Mouse (Mus musculus) ZHBTc4 (cell line): ENCODE results near the gene Mief1.

Source experiments
- DNase-seq: peaks from one replicate; pipeline ENCODE4 v3.0.0-alpha.2; 2011; ENCODE audit warnings: low read depth, low spot score

The Mief1 gene

GRCm38 (mm10) chr15:80233733-80234509 lies at the start of gene Mief1:
Mief1 (plus strand) TSS chr15:80234018.
- DNase-seq: peak; percentile 100

DNA sequence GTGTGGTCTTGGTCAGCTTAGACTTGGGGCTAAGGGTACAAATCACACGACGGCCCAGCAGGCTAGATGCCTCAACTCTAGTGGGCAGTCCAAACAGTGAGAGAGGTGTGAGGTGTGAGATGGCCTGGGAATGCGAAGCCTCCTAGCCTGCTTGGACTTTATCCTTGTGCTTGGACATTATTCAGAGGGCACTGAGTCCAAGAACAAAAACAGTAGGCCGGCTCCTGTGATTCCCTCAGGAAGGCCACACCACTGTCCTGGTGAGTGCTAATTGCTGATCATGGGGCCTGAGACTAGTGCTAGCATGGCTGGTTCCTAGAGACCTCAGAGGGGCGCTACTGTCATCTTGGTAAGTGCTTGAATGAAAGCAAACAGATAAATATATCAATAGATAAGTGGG lies 44.9 kb upstream of the Mief1 start:
- no peak for DNase-seq

- no peak for DNase-seq
These were observed 43.7 kb upstream of the Mief1 start for GRCm38 (mm10) chr15:80190075-80190474.

GRCm38 (mm10) chr15:80191585-80192245 lies 42.1 kb upstream of the Mief1 start:
- peak; percentile 87 for DNase-seq

GRCm38 (mm10) chr15:80192246-80192585 lies 41.6 kb upstream of the Mief1 start:
- no peak for DNase-seq

GRCm38 (mm10) chr15:80192847-80193246 lies 41.0 kb upstream of the Mief1 start:
- no peak for DNase-seq

DNA sequence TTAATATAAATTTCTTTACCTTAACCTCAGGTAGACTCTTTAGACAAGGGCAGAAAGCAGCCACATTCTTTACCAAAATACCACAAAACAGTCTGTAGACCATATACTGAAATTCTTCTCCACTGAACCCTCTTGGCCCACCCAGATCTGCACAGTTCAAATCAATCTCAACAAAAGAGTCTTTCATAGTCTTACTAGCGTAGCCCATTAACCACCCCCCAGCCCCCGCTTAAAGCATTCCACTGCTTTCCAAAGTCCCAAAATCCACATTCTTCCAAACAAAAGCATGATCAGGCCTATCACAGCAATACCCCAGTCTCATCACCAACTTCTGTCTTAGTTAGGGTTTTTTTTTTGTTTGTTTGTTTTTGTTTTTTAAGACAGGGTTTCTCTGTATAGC lies 34.3 kb upstream of the Mief1 start:
- peak; percentile 52 for DNase-seq

- DNase-seq: no peak
These were observed 31.6 kb upstream of the Mief1 start for GRCm38 (mm10) chr15:80202111-80202775.

- peak; percentile 72 for DNase-seq
These were observed 30.4 kb upstream of the Mief1 start for GRCm38 (mm10) chr15:80203406-80203805.

DNA sequence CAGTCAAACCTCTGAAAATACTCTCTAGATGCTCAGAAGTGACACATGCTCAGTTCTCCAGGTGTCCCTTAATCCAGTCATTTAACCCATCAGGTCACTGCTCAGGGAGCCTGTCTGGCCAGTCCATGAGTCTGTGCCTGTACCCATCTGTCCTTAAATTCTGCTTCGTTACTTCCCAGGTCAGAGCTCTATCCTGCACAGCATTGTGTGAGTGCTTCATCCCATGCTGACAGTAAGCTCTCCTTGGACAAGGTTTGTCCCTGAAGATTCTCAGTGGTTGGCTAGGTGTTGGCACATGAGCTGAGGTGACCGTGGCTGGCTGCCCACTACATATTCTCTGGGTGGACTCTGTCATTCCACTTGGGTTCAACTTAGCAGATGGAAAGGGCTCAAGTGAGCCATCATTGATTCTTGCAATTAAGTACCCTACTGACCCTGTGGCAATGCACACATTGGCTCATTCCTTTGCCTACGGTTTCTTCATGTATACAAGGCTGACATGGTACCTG lies 27.7 kb upstream of the Mief1 start:
- DNase-seq: no peak

DNA sequence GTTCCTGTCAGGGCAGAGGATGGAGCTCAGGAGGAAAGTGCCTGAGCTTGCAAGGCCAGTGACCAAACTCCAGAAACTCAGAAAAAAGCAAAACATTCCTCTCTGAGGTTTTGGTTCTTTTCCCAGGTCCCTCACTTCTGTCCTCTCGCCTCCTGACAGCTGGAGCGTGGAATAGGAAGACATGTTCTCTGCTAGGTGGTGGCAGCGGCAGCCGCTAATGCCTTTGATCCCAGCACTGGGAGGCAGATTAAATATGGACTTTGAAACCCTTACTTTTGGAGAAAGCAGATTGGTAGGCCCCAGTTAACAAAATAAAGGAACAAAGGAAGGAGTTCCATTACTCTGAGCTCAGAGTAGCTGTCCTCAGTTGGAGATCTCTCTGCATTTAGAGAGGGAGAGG lies 25.4 kb upstream of the Mief1 start:
- peak; percentile 35 for DNase-seq

DNA sequence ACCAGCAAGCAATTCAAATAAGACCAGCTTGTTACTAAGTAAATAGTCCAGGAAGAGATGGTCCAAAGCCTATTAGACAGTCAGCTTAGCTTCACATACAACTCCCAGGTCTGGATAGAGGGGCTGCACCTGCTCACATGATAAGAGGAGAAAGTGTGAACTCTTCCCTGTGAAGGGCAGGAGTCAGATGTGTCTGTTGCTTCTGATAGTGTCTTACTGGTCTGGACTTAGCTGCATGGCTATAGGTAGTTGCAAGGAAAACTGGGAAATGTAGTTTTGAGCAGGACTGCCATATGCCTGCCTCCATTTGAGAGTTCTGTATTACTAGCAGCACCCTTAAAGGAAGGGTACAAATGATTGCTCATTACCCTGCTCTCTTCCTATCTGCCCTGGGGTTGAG lies 20.1 kb upstream of the Mief1 start:
- DNase-seq: no peak

- DNase-seq: peak; percentile 74
These were observed 17.9 kb upstream of the Mief1 start for GRCm38 (mm10) chr15:80215716-80216479.

- no peak for DNase-seq
These were observed 17.4 kb upstream of the Mief1 start for GRCm38 (mm10) chr15:80216480-80216820.

GRCm38 (mm10) chr15:80217476-80217875 lies 16.3 kb upstream of the Mief1 start:
- DNase-seq: no peak

DNA sequence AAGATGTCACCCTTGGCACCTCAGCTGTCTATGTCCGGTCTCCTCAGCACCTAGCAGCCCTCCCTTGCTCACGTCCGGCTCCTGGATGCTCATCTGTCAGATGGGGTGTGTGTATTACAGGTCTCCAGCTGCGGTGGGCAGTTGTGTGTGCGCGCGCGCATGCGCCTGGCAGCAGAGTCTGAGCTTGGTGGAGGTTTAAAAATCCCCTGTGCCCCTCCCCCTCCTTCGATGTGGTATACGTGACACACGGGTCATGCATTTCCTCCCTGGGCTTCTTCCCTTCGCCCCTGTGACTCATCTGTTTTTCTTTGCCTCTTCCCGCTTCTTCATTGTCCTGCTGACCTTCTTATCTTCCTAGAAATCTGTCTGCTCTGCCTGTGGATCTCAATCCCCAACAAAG lies 14.6 kb upstream of the Mief1 start:
- DNase-seq: peak; percentile 90

DNA sequence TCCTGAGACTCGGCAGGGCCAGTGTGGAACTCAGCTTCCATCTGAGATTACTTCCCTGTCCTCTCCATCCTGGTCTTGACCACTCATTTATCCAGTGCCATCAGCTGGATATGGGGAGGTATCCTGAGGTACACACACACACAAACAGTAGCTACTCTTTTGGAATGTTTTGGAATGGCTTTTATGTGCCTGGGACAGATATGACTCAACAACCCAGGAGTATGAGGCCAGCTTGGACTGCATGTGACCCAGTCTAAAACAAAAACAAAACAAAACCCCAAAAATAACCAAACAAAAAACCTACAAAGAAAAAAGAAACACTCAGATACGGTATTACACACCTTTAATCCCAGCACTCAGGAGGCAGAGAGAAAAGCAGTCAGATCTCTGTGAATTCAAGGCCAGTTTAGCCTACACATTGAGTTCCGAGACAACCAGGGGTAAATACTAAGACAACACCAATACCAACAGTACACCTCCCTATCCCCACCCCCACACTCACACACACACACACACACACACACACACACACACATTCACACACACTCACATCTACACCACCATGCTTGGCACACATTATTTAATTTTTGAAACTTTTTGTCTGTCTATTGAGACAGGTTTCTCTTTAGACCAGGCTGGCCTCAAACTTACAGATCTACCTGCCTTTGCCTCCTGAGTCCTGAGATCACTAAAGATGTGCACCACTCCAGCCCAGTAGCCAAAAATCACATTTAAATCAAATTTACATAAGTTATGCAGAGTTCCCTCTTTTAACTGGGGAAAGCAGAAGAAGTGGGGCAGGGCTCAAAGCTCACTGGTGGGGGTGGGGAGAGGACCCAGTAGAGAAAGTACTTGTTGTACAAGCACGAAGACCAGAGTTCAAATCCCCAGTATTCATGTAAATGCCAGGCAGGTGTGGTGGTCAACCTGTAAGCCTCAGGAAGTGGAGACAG lies 13.8 kb upstream of the Mief1 start:
- DNase-seq: peak; percentile 86

DNA sequence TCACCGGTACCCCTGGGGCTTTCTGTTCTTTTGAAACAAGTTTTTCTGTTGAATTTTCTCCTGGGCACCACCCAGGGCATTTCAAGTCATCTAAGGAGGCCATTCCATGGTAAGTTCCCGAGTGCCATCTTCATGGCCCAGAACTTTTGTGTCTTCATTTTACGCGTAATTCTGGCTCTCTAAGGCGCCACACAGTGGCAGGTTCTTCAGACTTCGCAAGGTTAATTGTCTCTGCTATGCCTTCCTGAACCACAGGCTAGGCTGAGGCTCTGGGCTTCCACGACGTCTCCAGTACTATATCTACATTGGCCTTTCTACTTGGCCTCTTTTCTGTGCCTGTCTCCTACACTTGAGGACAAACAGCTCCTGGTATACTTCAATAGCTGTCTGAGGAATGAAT lies 12.8 kb upstream of the Mief1 start:
- DNase-seq: peak; percentile 69

GRCm38 (mm10) chr15:80223751-80224150 lies 10.1 kb upstream of the Mief1 start:
- no peak for DNase-seq

- DNase-seq: peak; percentile 92
These were observed 8.6 kb upstream of the Mief1 start for GRCm38 (mm10) chr15:80225208-80225607.

GRCm38 (mm10) chr15:80225796-80226195 lies 8.0 kb upstream of the Mief1 start:
- DNase-seq: peak; percentile 85
